Mouse (Mus musculus) frontal cortex, postnatal 10 days (tissue): ENCODE measurements around the gene Akap7.

Experiments
- DNase-seq, 2 experiments: peaks; one replicate each; pipeline ENCODE4 v3.0.0; 2022; ENCODE audit warnings: low spot score in 2 of 2, mixed read lengths in 1 of 2

Akap7 gene

GRCm38 (mm10) chr10:25133581-25133980, 174.1 kb downstream of the Akap7 start:
- DNase-seq: no peak

GRCm38 (mm10) chr10:25128455-25128863, 179.2 kb downstream of the Akap7 start:
- no peak for DNase-seq

GRCm38 (mm10) chr10:25126035-25126434, 181.6 kb downstream of the Akap7 start:
- no peak for DNase-seq

- DNase-seq: no peak
Measured at GRCm38 (mm10) chr10:25120871-25121554, 186.7 kb downstream of the Akap7 start.
